Mouse (Mus musculus) embryo, embryonic 10.5 days (tissue): ENCODE results near the gene Gm44596.

Source experiments
- DNase-seq: peaks from one replicate; pipeline ENCODE4 v3.0.0-alpha.2; 2015; ENCODE audit warnings: low spot score

The Gm44596 gene

DNA sequence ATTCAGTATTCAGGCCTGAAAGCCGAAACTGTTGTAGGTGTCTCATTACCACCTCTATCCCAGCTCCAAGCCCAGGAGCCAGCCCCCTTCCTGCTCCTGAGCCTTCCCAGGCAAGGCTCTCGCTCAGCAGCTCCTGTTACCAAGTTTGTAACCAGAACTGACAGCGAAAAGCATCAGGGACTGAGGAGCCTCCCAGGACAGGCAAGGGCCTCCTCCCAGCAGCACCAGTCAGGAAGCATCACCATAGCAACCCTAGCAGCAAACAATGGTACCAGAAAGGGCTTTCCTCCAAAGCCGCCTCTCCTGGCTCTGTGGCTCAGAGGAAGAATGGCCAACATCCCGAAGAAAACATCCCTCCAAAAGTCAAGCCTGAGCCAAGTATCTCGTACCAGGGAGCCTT lies at the start of gene Gm44596, which contains the start of gene Tex52:
Gene Gm44596 (plus strand): TSS at position 312 of the 400 bp plus-strand sequence.
Gene Tex52 (plus strand): TSS at position 265 of the 400 bp plus-strand sequence.
- peak; percentile 72 for DNase-seq

DNA sequence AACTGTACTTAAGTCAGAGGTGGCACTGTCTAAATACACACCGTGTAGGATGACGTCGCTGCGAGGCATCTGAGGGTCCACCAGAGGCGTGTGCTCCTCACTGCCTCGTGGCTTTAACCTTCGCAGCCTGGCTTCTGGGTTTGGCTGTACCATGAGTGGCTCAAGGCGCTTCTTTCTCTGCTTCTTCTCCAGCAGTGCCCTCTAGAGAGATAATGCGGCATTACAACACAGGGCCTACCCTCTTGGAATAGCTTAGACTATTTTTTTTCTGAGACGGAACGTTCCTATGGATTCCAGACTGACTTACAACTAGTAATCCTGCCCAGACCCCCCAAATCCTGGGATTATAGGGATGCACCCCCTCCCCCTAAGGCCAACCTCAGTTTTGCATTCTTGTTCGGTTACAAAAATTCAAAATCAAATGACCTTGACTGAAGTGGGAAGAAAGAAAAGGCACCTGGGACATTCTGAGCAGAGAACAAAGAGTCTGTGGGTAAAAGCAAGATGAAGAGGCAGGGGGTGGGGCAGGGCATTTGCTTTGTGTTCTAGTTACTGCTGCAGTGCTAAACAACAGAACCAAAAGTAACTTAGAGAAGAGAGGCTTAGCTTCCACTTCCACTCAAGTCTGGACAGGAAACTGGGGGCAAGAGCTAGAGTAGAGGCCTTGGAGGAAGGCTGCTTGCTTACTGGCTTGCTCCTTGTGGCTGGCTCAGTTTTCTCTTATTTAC lies 40.7 kb upstream of the Gm44596 start:
- peak; percentile 92 for DNase-seq

- DNase-seq = no peak
These were observed 37.8 kb upstream of the Gm44596 start for GRCm38 (mm10) chr6:128337467-128337866.

- no peak for DNase-seq
These were observed 36.4 kb upstream of the Gm44596 start for GRCm38 (mm10) chr6:128338876-128339275.

- no peak for DNase-seq
These were observed 33.2 kb upstream of the Gm44596 start for GRCm38 (mm10) chr6:128341956-128342723.

GRCm38 (mm10) chr6:128345623-128346022 lies 29.7 kb upstream of the Gm44596 start:
- DNase-seq = no peak

GRCm38 (mm10) chr6:128346782-128347181 lies 28.5 kb upstream of the Gm44596 start:
- no peak for DNase-seq

DNA sequence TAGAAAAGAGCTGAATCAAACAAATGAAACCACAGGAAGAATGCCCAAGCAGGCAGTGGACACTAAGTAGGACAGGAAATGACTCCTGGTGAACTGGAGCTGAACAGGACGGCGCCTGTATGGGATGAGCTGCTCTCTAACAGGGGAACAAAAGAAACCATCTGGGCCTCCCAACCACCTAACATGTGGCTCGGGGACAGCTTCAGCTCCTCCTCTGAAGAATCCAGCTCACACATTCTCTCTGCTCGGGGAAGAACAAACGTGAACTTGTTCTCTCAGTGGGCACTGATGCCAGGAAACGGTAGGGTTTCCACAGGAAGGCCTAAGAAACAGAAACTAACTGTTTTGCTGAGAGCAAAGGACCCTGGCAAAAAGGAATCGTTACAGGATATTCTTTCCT lies 25.6 kb upstream of the Gm44596 start:
- DNase-seq = peak; percentile 42

DNA sequence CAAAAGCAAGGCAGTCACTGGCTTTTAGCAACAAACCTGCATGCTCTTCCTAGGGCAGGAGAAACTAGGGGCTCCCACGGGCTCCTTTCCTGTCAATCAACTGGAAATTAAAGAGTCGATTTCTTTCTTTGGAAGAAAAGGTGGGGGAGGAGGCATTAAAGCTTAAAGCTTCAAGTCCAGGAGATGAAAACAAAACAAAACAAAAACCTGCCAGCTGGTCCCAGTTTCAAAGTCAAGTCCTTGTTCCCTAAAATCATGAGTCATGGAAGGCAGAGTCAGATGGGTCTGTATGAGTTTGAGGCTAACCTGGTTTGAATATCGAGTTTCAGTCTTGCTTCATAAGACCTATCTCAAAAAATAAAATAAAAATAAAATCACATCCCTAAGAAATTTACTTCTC lies 21.2 kb upstream of the Gm44596 start:
- DNase-seq = no peak

DNA sequence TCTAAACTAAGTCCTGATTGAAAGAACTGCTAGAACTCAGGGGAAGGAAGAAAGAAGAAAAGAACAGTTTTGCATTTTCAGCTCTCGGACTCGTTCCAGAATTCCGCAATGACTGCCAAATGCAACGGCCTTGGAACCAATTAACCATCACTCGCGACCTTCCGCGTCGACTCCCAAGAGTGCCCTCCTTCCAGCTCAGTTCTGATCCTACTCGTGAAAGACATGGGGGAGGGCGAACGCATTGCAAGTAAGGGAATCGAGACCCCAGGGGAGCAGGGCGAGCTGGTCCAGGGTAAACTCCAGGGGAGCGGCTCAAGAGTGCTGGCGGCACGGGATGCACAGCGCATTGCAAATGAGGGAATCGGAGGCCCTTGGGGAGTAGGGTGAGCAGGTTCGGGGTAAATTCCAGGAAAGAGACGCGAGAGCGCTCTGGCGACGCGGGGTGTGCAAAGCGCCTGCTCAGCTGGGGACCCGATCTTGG lies 20.1 kb upstream of the Gm44596 start:
- peak; percentile 72 for DNase-seq

GRCm38 (mm10) chr6:128355726-128356416 lies 19.4 kb upstream of the Gm44596 start, which contains the start of gene Tulp3:
Tulp3 (minus strand) TSS chr6:128355851.
- peak; percentile 97 for DNase-seq

DNA sequence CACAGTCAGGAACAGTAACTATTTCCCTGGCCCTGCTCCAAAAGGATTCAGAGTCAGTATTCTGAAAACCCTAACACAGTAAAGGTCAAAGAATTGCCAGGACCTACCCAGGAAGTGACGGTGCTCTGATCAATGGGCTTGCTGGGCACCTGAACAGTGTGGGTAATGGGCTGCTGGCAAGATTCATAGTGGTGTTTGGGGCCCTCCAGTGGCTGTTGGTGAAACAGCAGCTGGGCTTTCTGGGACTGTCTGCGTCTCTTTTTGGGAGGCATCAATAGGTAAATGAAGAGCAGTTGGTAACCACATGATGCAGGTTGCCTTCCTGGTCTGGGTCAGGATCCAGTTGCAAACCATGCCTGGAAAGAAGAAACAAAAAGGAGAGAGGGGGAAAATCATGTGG lies 16.3 kb upstream of the Gm44596 start:
- peak; percentile 80 for DNase-seq

DNA sequence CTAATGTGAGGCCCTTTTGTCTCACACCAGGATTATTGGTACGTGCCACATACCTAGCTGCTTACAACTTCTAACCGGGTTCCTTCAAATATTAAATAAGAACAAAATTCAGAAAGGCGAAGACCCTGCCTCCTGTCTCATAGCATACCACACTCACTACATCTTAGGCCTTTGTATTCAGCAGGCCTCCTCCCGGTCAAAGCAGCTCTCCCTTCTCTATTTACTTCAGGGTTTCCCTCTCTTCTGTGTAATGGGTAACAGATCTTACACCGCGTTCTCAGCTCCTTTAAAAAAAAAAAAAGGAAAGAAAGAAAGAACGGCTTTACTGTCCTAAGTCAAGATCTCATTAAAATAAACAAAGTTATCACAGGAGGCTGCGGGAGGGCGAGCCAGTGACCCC lies 13.4 kb upstream of the Gm44596 start:
- peak; percentile 31 for DNase-seq

DNA sequence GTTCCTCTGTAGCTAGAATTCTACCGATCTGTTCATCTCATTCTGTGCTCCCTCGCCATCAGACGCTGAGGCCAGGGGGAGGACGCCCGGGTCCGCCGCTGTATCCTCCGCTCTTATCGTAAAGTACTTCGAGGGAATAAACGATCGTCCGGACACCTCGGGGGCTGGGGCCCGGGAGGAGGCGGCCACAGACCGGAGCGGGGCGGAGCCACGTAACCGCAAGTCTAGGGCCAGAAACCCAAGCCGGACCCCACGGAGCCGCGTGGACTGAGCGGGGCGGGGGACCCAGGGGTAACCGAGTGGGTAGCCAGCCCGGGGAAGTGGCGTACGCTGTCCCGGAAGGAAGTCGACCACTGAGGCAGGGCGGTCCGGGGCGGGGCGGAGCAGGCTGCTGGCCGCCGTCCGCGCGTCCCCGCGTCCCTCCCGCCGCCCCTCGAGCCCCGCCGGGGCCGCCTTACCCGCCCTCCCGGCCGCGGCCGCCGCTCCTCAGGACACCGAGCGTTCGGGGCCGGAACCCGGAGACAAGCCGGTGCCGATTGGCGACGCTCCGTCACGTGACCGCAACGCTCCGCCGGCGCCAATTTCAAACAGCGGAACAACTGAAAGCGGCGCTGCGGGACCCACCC lies 12.8 kb upstream of the Gm44596 start, which contains the start of the genes Rhno1 and Foxm1:
Gene Rhno1 (minus strand): TSS at position 531 of the 626 bp plus-strand sequence.
Gene Foxm1 (plus strand): TSS at position 587 of the 626 bp plus-strand sequence.
- peak; percentile 92 for DNase-seq

- peak; percentile 66 for DNase-seq
These were observed 12.1 kb upstream of the Gm44596 start for GRCm38 (mm10) chr6:128363007-128363825.

- DNase-seq = no peak
These were observed 10.6 kb upstream of the Gm44596 start for GRCm38 (mm10) chr6:128364721-128365120.

DNA sequence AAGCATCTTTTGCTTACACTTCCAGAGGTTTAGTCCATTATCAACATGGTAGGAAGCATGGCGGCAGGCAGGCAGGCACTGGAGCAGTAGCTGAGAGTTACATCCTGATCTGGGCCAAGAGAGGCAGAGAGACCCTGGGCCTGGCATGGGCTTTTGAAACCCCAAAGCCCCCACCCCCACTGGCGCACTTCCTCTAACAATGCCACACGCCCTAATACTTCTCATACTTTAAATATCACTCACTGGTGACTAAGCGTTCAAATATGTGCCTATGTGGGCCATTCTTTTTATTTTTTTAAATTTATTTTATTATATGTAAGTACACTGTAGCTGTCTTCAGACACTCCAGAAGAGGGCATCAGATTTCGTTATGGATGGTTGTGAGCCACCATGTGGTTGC lies 8.8 kb upstream of the Gm44596 start:
- no peak for DNase-seq

- DNase-seq = no peak
These were observed 5.3 kb upstream of the Gm44596 start for GRCm38 (mm10) chr6:128370040-128370439.

GRCm38 (mm10) chr6:128376371-128377085 lies 1.2 kb downstream of the Gm44596 start:
- no peak for DNase-seq

GRCm38 (mm10) chr6:128379636-128380035 lies 4.3 kb downstream of the Gm44596 start:
- no peak for DNase-seq
